Mouse (Mus musculus): ENCODE data around the gene 4930447C04Rik. TPM values are rescaled to one million over a fixed set of nuclear protein-coding genes. Genes with fewer than 3 reads are reported as not detected.

Gene 4930447C04Rik
- total RNA-seq, 1 experiment from 2014 or later, result not detected

- no peak for ATAC-seq (replicated peaks; ENCODE audit: insufficient number of reproducible peaks, low FRiP score, low TSS enrichment, poor library complexity, severe bottlenecking)
These were observed 4.9 kb upstream of the 4930447C04Rik start for GRCm38 (mm10) chr12:72945301-72946063.

DNA sequence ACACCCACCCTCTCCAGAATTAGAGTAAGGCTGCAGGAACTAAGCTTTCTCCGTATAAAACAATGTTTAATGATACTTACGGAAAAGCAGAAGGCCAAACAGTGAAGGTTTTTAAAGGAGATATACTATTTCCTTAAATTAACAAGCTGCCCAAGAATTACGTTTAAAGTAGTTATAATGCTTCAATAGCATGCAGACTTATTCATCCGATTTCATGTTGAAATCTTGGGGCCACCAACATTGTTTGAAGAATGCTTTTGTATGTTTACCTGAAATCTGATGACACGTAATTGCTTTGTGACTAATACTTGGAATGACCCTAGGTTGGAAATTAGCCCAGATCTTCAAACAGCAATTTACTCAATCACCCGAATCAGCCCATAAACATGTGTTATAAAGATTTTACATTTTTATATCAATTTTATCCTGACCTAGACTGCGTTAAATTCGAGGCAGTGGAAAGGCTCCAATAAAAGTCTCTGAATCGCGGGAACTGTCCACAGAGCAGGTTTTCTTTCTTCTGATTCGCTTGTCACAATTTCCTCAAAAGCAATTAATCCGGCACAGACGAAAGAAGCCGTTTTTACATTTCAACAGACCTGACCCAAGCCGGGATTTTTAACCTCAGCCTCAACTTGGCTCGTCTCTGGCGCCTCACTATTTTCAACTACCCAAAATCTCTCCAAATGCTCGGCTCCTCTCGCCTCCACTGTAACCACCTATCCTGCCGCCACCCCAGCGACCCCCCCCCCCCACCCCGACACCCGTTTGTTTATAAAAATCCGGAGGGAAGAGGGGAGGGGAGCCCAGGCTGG lies 4.0 kb upstream of the 4930447C04Rik start:
- no peak for ATAC-seq (replicated peaks; ENCODE audit: insufficient number of reproducible peaks, low FRiP score, low TSS enrichment, poor library complexity, severe bottlenecking)

DNA sequence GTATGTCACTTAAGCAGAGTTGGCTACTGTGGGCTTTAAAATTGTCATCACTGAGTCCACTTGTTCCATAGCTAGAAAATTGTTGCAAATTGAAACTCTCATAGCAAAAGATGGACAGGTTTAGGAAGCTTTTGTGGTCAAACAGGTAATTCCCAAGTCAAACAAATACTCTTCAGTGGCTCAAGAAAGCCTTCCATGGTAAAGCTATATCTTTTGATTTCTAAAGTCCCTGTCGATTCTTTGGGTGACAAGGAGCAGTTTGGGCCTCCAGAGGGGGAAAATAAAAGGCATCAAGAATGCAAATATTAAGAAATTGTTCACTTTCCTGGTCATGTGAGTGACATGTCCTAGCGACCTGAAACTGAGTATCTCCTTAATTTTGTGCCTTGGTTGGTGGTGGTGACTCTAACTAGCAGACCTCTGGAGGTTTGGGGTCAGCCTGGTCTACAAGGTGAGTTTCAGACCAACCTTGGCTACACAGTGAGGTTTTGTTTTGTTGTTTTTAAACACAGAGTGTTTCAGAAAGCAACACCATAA lies 3.1 kb upstream of the 4930447C04Rik start:
- ATAC-seq (replicated peaks; ENCODE audit: insufficient number of reproducible peaks, low FRiP score, low TSS enrichment, poor library complexity, severe bottlenecking), result no peak

DNA sequence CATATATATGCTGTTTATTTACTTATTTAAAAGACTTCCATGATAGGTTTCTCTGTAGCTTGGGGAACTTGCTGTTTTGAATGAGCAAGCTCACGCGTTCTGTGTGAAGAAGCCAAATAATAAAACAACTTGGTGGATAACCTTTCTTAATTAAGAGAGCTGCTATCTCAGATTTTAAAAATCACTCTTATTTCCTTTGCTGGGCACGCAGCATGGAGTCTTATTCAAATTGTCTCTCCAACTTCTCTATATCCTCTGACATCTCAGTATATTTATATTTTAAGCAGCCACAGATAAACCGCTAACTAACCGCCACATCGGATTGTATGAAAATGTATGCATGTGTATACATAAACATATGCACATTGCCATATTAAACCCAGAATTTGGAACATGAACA lies 1.6 kb upstream of the 4930447C04Rik start:
- no peak for ATAC-seq (replicated peaks; ENCODE audit: insufficient number of reproducible peaks, low FRiP score, low TSS enrichment, poor library complexity, severe bottlenecking)

- no peak for ATAC-seq (replicated peaks; ENCODE audit: insufficient number of reproducible peaks, low FRiP score, low TSS enrichment, poor library complexity, severe bottlenecking)
These were observed 951 bp upstream of the 4930447C04Rik start for GRCm38 (mm10) chr12:72941398-72942051.

GRCm38 (mm10) chr12:72940822-72941397 lies 336 bp upstream of the 4930447C04Rik start:
- no peak for ATAC-seq (replicated peaks; ENCODE audit: insufficient number of reproducible peaks, low FRiP score, low TSS enrichment, poor library complexity, severe bottlenecking)

- ATAC-seq (replicated peaks; ENCODE audit: insufficient number of reproducible peaks, low FRiP score, low TSS enrichment, poor library complexity, severe bottlenecking), result no peak
These were observed 958 bp downstream of the 4930447C04Rik start, which contains the start of gene Six6 for GRCm38 (mm10) chr12:72939616-72940015. Six6 (plus strand) TSS chr12:72939892.

DNA sequence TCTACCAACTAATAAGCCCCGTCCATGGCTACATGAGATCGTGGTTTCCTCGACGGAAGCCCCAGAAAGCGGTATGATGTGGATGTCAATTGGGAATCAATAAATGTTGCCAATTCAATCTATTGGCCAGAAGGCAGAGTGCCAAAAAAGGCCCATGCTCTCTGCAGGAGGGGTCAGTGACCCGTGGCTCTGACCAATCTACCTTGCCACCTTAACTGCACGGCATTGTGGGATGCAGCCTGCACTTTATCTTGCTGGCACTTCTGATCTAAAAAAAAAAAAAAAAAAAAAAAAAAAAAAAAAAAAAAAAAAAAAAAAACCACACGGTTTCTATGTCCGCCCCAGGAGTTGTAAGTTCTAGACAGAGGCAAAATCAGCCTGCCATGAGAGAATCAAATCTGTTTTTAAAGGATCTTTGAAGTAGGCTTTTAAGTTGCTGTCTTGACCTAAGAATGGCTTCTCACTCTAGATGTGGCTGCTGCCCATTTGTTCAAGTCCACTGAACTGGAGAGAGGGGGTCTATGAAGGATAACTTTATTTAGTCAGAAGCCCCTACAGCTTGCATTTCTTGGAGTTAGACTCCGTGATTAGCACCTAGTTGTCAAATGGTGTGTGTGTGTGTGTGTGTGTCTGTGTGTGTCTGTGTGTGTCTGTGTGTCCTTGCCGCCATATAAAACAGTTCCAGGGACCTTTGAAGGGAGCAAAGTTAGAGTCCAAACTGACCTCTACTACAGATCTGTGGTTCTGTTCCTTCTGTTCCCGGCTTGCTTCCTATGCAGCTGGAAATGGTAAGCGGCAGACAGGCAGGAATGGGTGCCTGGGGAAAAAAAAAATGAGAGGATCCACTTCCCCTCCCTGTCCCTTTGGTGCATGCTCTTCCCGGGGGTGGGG lies 1.7 kb downstream of the 4930447C04Rik start:
- ATAC-seq (replicated peaks; ENCODE audit: insufficient number of reproducible peaks, low FRiP score, low TSS enrichment, poor library complexity, severe bottlenecking), result no peak

GRCm38 (mm10) chr12:72938176-72938575 lies 2.4 kb downstream of the 4930447C04Rik start:
- no peak for ATAC-seq (replicated peaks; ENCODE audit: insufficient number of reproducible peaks, low FRiP score, low TSS enrichment, poor library complexity, severe bottlenecking)

- no peak for ATAC-seq (replicated peaks; ENCODE audit: insufficient number of reproducible peaks, low FRiP score, low TSS enrichment, poor library complexity, severe bottlenecking)
These were observed 2.9 kb downstream of the 4930447C04Rik start for GRCm38 (mm10) chr12:72937537-72938120.

DNA sequence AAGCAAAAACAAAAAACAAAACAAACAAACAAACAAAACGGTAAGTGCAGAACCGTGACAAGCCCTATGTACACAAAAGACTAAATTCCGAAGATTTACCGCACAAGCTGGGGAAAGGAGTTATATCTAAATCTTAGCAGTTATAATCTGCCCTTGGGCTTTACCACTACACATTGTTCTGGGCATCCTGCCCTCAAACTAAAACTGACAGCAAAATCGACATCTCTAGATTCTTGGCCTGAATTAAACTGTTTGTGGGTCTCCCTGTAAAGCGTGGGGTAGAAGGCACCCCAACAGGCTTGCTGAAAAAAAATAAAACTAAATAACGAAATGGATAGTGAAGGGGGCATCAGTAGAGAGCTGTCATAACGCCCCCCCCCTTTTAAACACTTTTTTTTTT lies 3.8 kb downstream of the 4930447C04Rik start:
- ATAC-seq (replicated peaks; ENCODE audit: insufficient number of reproducible peaks, low FRiP score, low TSS enrichment, poor library complexity, severe bottlenecking), result no peak

DNA sequence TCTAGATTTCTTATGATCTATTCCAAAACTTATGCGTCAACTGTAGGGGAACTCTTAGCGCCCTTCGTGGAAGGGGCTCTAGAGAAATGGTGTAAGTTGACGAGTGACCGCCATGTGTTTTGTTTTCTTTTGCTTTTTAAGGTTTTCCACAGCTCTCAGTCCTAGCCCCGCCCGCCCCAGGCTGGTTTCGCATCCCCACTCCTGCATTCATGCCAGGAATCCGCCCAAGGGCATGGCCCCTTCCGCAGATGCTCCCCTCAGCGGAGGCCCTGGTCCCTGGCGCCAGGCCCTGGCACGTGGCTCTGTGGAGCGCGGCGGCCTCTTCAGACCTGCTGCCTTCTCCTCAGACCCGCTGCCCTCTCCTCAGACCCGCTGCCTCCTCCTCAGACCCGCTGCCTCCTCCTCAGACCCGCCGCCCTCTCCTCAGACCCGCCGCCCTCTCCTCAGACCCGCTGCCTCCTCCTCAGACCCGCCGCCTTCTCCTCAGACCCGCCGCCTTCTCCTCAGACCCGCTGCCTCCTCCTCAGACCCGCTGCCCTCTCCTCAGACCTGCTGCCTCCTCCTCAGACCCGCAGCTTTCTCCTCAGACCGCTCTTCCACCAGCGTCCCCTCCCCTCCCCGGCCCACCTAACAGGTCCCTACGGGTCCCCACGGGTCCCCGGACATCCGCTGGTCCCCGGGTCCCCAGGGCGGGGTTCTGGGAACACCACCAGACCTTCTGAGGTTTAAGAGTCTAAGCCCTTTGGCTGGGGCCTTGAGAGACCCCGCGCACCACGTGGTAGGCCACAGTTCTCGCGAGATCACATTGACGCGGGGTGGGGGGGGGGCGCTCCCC lies 23.2 kb downstream of the 4930447C04Rik start:
- no peak for ATAC-seq (replicated peaks; ENCODE audit: insufficient number of reproducible peaks, low FRiP score, low TSS enrichment, poor library complexity, severe bottlenecking)

GRCm38 (mm10) chr12:72854377-72855032 lies 86.1 kb downstream of the 4930447C04Rik start:
- no peak for ATAC-seq (replicated peaks; ENCODE audit: insufficient number of reproducible peaks, low FRiP score, low TSS enrichment, poor library complexity, severe bottlenecking)

- no peak for ATAC-seq (replicated peaks; ENCODE audit: insufficient number of reproducible peaks, low FRiP score, low TSS enrichment, poor library complexity, severe bottlenecking)
These were observed 87.0 kb downstream of the 4930447C04Rik start for GRCm38 (mm10) chr12:72853406-72854076.

DNA sequence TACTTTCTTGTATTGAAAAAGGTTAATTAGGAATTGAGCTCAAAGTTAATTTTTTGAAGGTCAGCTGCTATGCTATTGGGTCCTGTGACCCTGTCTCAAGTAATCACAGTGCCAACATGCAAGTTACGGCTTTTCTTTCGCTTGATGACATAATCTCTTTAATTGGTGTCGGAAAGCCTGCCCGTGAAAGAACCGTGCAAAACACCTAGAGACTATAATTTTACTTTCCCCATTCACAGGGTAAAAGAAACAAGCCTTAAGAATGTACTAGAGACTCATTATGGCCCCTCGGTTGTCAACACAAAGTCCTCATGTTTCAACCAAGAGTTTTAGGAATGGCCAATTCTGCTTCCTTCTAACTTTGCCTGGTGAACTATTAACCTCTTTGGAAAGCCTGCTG lies 88.3 kb downstream of the 4930447C04Rik start:
- ATAC-seq (replicated peaks; ENCODE audit: insufficient number of reproducible peaks, low FRiP score, low TSS enrichment, poor library complexity, severe bottlenecking), result no peak

DNA sequence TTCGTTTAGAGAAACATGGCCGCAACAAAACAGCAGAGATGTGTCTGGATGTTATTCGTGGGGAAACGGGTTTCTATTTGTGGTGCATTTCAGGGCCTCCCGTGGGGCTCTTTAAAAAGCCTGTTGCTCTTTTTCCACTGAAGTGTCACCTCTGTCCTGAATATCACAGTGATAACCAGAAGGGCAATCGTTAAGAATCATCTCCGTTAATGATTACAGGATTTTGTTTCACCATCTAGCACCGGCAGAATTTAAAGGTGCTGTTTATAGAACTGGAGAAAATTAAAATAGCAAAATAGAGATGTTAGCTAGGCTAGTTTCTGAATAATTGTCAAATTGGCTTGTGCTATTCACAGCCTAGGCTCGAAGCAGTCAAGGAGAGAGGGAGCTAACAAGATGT lies 90.4 kb downstream of the 4930447C04Rik start:
- no peak for ATAC-seq (replicated peaks; ENCODE audit: insufficient number of reproducible peaks, low FRiP score, low TSS enrichment, poor library complexity, severe bottlenecking)
